Mouse (Mus musculus): ENCODE measurements at regions not wholly inside any gene's neighbourhood (a gene's known extent, or its start where the extent isn't known, plus 50 kb on each side); places are given as distances from the start of the nearest gene placed in this dataset.

GRCm38 (mm10) chr10:98424450-98424849 lies 489.8 kb upstream of the Atp2b1 start:
- DNase-seq (ENCODE audit: low spot score in 2 of 2) = no peak

GRCm38 (mm10) chr10:98434974-98435373 lies 479.2 kb upstream of the Atp2b1 start:
- DNase-seq (ENCODE audit: low spot score in 2 of 2) = no peak

DNA sequence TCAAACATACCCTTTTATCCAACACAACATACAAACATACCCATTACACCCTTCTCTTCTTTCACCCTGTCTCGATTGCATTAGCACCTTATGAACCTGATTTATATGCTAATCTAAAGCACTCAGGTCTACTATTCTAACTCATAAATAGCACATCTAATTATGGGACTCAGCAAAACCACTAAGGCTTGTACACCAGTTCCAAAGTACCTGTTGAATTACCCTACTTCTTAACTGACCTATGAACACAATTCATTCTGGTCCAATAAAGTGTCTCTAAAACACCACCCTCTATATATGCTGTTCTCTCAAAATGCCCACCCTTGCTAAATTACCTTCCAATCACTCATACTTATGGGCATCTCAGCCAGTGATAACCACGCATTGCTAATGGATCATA lies 452.7 kb upstream of the Atp2b1 start:
- no peak for DNase-seq (ENCODE audit: low spot score in 2 of 2)

- no peak for DNase-seq (ENCODE audit: low spot score in 2 of 2)
Observed at GRCm38 (mm10) chr10:98474581-98474980, 439.6 kb upstream of the Atp2b1 start.

GRCm38 (mm10) chr10:98485751-98486681 lies 428.2 kb upstream of the Atp2b1 start:
- peak; percentile 60 to 82 for DNase-seq (ENCODE audit: low spot score in 2 of 2)

GRCm38 (mm10) chr10:98494354-98494753 lies 419.9 kb upstream of the Atp2b1 start:
- peak; percentile 51 to 64 for DNase-seq (ENCODE audit: low spot score in 2 of 2)

- DNase-seq (ENCODE audit: low spot score in 2 of 2) = no peak
Observed at GRCm38 (mm10) chr10:98496254-98496653, 418.0 kb upstream of the Atp2b1 start.

DNA sequence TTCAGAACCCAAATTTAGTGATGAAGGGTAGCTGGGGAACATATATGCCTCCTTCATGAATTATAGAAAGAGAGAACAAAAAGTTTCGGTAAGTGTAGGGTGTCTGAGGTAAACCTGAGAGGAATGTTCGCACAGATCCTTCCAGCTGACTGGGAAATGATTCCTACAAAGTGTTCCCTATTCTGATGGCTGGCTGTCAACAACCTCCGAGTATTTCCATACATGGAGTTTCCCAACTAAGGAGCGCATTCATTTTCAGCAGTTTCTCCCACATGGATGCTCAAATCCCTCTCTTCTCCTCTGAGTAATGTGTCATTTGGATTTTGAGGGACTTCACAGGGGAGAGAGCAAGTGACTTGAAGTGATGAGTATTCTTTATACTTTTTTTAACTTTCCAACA lies 413.9 kb upstream of the Atp2b1 start:
- no peak for DNase-seq (ENCODE audit: low spot score in 2 of 2)

DNA sequence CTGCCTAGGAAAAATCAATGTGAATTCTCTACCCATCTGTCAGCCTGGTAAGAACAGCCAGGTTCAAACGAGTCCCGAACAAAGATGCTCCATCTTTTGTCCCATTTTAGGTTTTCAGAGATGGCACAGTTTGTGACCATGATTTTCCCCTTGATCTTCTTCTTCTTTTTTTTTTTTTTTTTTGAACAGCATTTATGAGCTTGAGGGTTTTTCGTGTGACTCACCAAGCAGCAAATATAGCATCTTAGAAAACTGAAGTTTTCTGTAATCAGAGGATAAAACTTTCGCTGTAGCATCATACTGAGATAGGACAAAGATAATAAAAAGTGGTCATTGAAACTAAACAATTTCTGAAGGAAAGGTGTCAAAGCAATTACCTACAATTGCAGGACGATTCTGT lies 412.6 kb upstream of the Atp2b1 start:
- DNase-seq (ENCODE audit: low spot score in 2 of 2) = no peak

- no peak for DNase-seq (ENCODE audit: low spot score in 2 of 2)
Observed at GRCm38 (mm10) chr10:98504524-98504923, 409.7 kb upstream of the Atp2b1 start.

- peak in 1 of 2 experiments; percentile 24 for DNase-seq (ENCODE audit: low spot score in 2 of 2)
Observed at GRCm38 (mm10) chr10:98508515-98509143, 405.6 kb upstream of the Atp2b1 start.

DNA sequence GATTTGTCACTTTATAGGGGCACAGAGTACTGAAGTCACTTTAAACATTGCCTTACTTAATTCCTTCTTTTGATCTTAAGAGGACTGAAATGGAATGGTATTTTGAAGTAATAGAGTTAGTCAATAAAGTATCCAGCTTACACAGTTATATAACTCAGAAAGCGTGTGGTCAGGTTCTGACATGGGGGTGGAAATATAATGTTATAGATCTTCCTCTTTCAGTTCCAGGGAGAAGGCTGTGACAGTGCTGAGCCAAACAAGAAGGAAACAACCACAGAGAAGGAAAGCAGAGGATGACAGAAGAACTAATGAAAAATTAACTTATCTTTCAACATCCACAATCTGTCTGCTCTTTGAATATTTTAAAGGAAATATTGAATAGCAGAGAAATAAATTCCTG lies 399.4 kb upstream of the Atp2b1 start:
- DNase-seq (ENCODE audit: low spot score in 2 of 2) = no peak

DNA sequence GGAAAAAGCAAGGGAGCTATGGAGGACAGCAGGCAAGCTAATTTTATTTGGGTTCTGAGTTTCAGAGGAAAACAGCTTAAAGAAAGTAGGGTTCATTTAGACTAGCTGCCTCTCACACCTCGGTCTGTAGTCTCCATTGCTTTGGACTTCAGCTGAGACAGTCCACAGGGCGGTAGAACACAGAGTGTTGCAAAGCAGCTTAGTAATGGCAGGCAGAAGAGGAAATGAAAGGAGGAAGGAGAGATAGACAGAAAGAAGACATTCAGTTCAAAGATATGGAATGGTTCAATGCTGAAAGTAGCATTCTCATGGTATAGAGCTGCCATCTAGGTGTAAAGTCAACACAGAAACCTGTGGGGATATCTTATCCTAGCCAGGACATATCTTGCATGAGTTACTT lies 396.6 kb upstream of the Atp2b1 start:
- DNase-seq (ENCODE audit: low spot score in 2 of 2) = no peak

DNA sequence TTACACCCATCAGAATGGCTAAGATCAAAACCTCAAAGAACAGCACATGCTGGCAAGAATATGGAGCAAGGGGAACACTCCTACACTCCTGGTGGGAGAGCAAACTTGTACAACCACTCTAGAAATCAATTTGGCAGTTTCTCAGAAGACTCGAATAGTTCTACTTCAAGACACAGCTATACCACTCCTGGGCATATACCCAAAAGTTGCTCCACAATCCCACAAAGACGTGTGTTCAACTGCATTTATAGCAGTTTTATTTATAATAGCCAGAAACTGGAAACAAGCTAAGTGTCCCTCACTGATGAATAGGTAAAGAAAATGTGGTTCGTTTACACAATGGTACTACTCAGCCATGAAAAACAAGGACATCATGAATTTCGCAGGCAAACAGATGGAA lies 384.6 kb upstream of the Atp2b1 start:
- DNase-seq (ENCODE audit: low spot score in 2 of 2) = peak; percentile 18 to 60

- DNase-seq (ENCODE audit: low spot score in 2 of 2) = no peak
Observed at GRCm38 (mm10) chr10:98531425-98531824, 382.8 kb upstream of the Atp2b1 start.

DNA sequence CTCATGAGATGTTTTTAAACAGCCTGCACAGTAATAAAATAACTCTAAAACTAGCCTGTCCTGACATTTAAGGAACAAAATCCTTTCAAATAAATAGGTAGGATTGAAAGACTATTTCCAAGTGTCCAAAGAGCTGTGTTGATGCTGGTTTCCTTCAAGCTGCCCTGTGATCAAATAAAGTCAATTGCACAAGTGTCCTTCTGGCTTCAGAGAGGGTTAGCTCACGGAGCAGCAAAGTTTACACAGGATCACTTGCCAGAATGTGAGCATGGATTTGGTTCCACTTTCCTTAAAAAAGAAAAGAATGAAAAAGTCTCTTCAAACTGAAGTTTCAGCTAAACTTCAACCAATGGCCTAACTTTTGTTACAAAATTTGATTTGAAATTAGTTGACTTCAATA lies 375.5 kb upstream of the Atp2b1 start:
- DNase-seq (ENCODE audit: low spot score in 2 of 2) = no peak

DNA sequence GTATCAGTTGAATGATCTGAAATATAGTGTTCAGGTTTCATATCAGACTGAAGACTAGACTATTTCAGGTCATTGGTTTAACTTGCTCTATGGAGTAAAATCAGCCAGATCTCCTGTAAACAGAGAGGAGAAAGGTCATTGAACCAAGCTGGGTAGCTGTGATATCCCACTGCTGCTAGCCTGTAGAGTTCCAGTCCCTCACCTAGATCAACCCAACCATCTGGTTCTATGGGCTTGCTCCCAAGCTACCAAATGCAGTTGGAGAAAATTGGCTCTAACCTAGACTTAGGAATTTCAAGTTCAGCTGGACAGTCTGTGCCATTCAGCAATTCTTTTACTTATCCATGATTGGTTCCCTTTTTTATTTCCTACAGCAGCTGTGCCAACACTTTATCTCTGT lies 373.1 kb upstream of the Atp2b1 start:
- no peak for DNase-seq (ENCODE audit: low spot score in 2 of 2)

DNA sequence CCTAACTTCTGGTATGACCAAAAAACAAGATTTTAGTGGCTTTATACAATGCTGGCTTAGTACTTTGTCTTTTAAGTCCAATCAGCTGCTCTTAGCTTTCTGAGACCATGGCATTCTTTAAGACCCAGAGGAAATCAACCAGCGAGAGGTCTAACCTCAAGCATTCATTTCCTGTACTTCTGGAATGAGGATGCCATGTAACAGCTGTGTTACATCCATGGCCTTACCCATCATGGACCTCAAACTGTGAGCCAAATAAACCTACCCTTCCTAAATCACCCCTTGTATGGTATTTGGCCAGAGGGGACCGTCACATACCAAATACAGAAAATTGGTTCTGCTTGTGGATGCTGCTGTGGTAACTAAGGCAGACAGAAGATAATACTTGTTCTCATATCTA lies 372.1 kb upstream of the Atp2b1 start:
- DNase-seq (ENCODE audit: low spot score in 2 of 2) = no peak

DNA sequence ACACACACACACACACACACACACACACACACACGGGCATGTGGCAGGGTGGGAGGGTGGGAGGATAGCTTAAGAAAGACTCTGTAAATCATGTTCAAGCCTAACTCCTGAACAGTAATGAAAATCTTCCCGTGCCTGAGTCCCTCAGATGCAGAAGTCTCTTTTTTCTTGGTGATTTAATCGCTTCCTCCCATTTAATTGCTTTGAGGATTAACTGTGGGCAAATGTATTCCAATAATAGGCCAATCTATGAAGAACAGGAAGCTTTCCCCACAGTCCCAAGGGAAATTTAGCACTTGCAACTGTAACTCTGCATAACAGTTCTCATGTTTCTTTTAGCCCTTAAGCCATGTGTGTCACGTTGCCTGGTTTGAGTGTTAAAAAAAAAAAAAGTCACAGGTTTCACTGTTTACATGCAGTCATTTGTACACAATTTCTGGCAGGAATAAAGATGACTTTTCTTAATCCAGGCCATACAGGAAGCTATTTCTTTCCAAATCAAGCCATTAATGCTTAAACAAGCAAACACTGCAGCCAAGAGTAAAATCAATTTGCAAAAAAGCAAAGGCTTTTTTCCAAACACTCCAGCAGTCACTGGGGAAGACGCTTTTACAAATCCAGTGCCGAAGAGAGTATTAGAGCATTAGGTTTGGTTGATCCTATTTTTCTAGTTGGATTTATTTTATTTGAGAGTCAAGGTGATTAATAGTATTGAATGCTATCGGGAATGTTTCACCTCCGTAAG lies 370.8 kb upstream of the Atp2b1 start:
- DNase-seq (ENCODE audit: low spot score in 2 of 2) = no peak

GRCm38 (mm10) chr10:98543998-98544349 lies 370.2 kb upstream of the Atp2b1 start:
- DNase-seq (ENCODE audit: low spot score in 2 of 2) = no peak

- DNase-seq (ENCODE audit: low spot score in 2 of 2) = no peak
Observed at GRCm38 (mm10) chr10:98554575-98554974, 359.6 kb upstream of the Atp2b1 start.

- DNase-seq (ENCODE audit: low spot score in 2 of 2) = no peak
Observed at GRCm38 (mm10) chr10:98557470-98558060, 356.6 kb upstream of the Atp2b1 start.

All from frontal cortex, postnatal 36 days (tissue).